31 mouse cellular contexts compared by ENCODE assay signal in the genomic region with DNA sequence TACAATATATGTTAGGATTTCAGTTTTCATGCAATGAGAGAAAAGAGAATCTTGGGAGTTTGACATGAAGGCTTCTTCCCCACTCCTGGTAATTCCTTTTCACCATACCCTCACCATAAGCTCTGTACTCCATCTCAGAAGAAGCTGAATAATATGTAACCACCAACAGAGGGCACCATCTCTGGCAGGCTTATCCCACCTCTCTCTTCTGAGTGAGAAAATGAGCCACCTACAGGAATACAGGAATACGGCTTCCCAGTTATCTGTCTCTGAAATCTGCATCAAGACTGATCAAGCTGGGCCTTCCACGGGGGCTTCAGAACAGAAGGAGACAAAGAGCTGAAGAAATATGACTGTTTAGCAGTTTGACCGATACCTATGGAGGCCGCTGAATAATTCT.
DNase-seq lines count a peak whose midpoint lies in the region; ATAC-seq and TF ChIP-seq lines count a peak whose summit lies in the region.
"Had no signal": no experiment of that assay in that cellular context is flagged by ENCODE, and none has a peak within 500 bp of the region (broad histone marks: within the 10 kb centered on the region; RNA-seq: fewer than 3 reads in every experiment).

No protein-coding gene starts in this region.

- no peaks in the 10 kb centered on the region for H3K9me3 ChIP-seq in hindbrain, postnatal 0 days (ENCODE audit: low read length)
- no peaks in the 10 kb centered on the region for H3K9me3 ChIP-seq in hindbrain, embryonic 11.5 days (ENCODE audit: control insufficient read depth, low read length)
- H3K9me3 ChIP-seq in lung, embryonic 14.5 days (ENCODE audit: low read depth, low read length): no peaks in the 10 kb centered on the region
- H3K9me3 ChIP-seq: embryonic facial prominence, embryonic 10.5 days; embryonic facial prominence, embryonic 15.5 days; forebrain, embryonic 13.5 days; heart, embryonic 10.5 days; heart, embryonic 15.5 days; limb, embryonic 12.5 days; liver, embryonic 15.5 days had no signal

- no peak for ATAC-seq in hindbrain, postnatal 0 days
- ATAC-seq in hindbrain, embryonic 11.5 days (ENCODE audit: low FRiP score): no peak
- no peak for ATAC-seq in lung, embryonic 14.5 days (ENCODE audit: insufficient read depth)
- ATAC-seq: forebrain, embryonic 13.5 days; midbrain, embryonic 16.5 days had no signal

- 90% methylated on average over 4 of the region's 4 CpGs for WGBS in hindbrain, postnatal 0 days
- 92% methylated on average over 4 of the region's 4 CpGs for WGBS in hindbrain, embryonic 11.5 days
- WGBS in lung, embryonic 14.5 days: 90% methylated on average over 4 of the region's 4 CpGs

- peak; percentile 36 for TF ChIP-seq CTCF in hindbrain, postnatal 0 days (IDR thresholded peaks at IDR 0.05; ENCODE audit: low read depth)
- peak; percentile 26; the same call in 1 of the 2 replicates for TF ChIP-seq CTCF in lung, embryonic 14.5 days (IDR thresholded peaks at IDR 0.05; ENCODE audit: low read depth)

- peak; percentile 4 for DNase-seq in hindbrain, postnatal 0 days (ENCODE audit: low spot score)
- no peak for DNase-seq in hindbrain, embryonic 11.5 days (ENCODE audit: low spot score)
- DNase-seq in lung, embryonic 14.5 days: peak; percentile 2
- no peak for DNase-seq in lung, postnatal 25 days (ENCODE audit: low spot score)
- DNase-seq in NIH3T3 (ENCODE audit: low read depth) (peak; percentile 37), R1 (ENCODE audit: low read depth, low spot score) (peak; percentile 44)
- DNase-seq in T-cell, adult 2 months (ENCODE audit: low spot score): no peak
- DNase-seq: adrenal gland, postnatal 36 days; B cell, adult 2 months; cerebellum, adult 2 months; cerebellum, postnatal 25 days; gastrocnemius, postnatal 14 days; kidney, adult 11 months; kidney, postnatal 36 days; layer of hippocampus, adult 9-11 months; right cerebral cortex, adult 18-20 months; spleen, adult 18-20 months; thymus, adult 18-20 months; thymus, postnatal 25 days had no signal

- no peak overlapping the region for H3K4me3 ChIP-seq in hindbrain, postnatal 0 days (ENCODE audit: low read length)
- no peak overlapping the region for H3K4me3 ChIP-seq in hindbrain, embryonic 11.5 days (ENCODE audit: low read depth, low read length)
- no peak overlapping the region for H3K4me3 ChIP-seq in lung, embryonic 14.5 days (ENCODE audit: low read depth, low read length)
- H3K4me3 ChIP-seq: embryonic facial prominence, embryonic 10.5 days; embryonic facial prominence, embryonic 15.5 days; forebrain, embryonic 13.5 days; heart, embryonic 10.5 days; heart, embryonic 15.5 days; hindbrain, embryonic 12.5 days; limb, embryonic 12.5 days; liver, embryonic 15.5 days; myocyte; neural tube, embryonic 12.5 days had no signal

- no peaks in the 10 kb centered on the region for H3K27me3 ChIP-seq in hindbrain, postnatal 0 days (ENCODE audit: insufficient read depth, low read length)
- H3K27me3 ChIP-seq in hindbrain, embryonic 11.5 days (ENCODE audit: control insufficient read depth, insufficient read depth, low read length): no peaks in the 10 kb centered on the region
- no peaks in the 10 kb centered on the region for H3K27me3 ChIP-seq in lung, embryonic 14.5 days (ENCODE audit: insufficient read depth, low read length)
- H3K27me3 ChIP-seq: embryonic facial prominence, embryonic 15.5 days; forebrain, embryonic 13.5 days; heart, embryonic 15.5 days; hindbrain, embryonic 12.5 days; limb, embryonic 12.5 days; liver, embryonic 15.5 days; neural tube, embryonic 12.5 days had no signal

- no peak overlapping the region for H3K4me2 ChIP-seq in hindbrain, postnatal 0 days (ENCODE audit: low read depth, low read length)
- H3K4me2 ChIP-seq in hindbrain, embryonic 11.5 days (replicated peaks; ENCODE audit: low read depth, low read length): no peak overlapping the region
- H3K4me2 ChIP-seq in lung, embryonic 14.5 days: no peak overlapping the region
- H3K4me2 ChIP-seq: embryonic facial prominence, embryonic 15.5 days; forebrain, embryonic 13.5 days; heart, embryonic 15.5 days; hindbrain, embryonic 12.5 days; limb, embryonic 12.5 days; liver, embryonic 15.5 days; neural tube, embryonic 12.5 days had no signal

- no peak overlapping the region for H3K27ac ChIP-seq in hindbrain, postnatal 0 days
- H3K27ac ChIP-seq in hindbrain, embryonic 11.5 days (ENCODE audit: low read depth, low read length): no peak overlapping the region
- no peak overlapping the region for H3K27ac ChIP-seq in lung, embryonic 14.5 days (ENCODE audit: low read depth)
- H3K27ac ChIP-seq: embryonic facial prominence, embryonic 10.5 days; embryonic facial prominence, embryonic 15.5 days; forebrain, embryonic 13.5 days; heart, embryonic 10.5 days; heart, embryonic 15.5 days; hindbrain, embryonic 12.5 days; limb, embryonic 12.5 days; liver, embryonic 15.5 days; macrophage; neural tube, embryonic 12.5 days had no signal

- no peak overlapping the region for H3K9ac ChIP-seq in hindbrain, postnatal 0 days (replicated peaks; ENCODE audit: low read length)
- H3K9ac ChIP-seq in hindbrain, embryonic 11.5 days (ENCODE audit: low read depth, low read length): no peak overlapping the region
- H3K9ac ChIP-seq in lung, embryonic 14.5 days: no peak overlapping the region
- H3K9ac ChIP-seq: embryonic facial prominence, embryonic 15.5 days; forebrain, embryonic 13.5 days; heart, embryonic 15.5 days; hindbrain, embryonic 12.5 days; limb, embryonic 12.5 days; liver, embryonic 15.5 days; neural tube, embryonic 12.5 days had no signal

- H3K4me1 ChIP-seq in hindbrain, postnatal 0 days (ENCODE audit: insufficient read depth, low read length): no peaks in the 10 kb centered on the region
- H3K4me1 ChIP-seq in hindbrain, embryonic 11.5 days (replicated peaks; ENCODE audit: control insufficient read depth, insufficient read depth, low read length): no peaks in the 10 kb centered on the region
- H3K4me1 ChIP-seq in lung, embryonic 14.5 days (ENCODE audit: insufficient read depth): no peaks in the 10 kb centered on the region
- H3K4me1 ChIP-seq: embryonic facial prominence, embryonic 10.5 days; embryonic facial prominence, embryonic 15.5 days; forebrain, embryonic 13.5 days; heart, embryonic 10.5 days; heart, embryonic 15.5 days; hindbrain, embryonic 12.5 days; limb, embryonic 12.5 days; liver, embryonic 15.5 days; neural tube, embryonic 12.5 days had no signal

- H3K36me3 ChIP-seq in hindbrain, postnatal 0 days (ENCODE audit: insufficient read depth, low read length): no peaks in the 10 kb centered on the region
- H3K36me3 ChIP-seq in hindbrain, embryonic 11.5 days (ENCODE audit: control insufficient read depth, insufficient read depth, low read length): no peaks in the 10 kb centered on the region
- no peaks in the 10 kb centered on the region for H3K36me3 ChIP-seq in lung, embryonic 14.5 days (ENCODE audit: insufficient read depth)
- H3K36me3 ChIP-seq: embryonic facial prominence, embryonic 10.5 days; embryonic facial prominence, embryonic 15.5 days; heart, embryonic 10.5 days; heart, embryonic 15.5 days; hindbrain, embryonic 12.5 days; limb, embryonic 12.5 days; liver, embryonic 15.5 days; neural tube, embryonic 12.5 days had no signal

Comparison
In these comparisons a context has a peak if more than half of its experiments do, and no peak if none do; other contexts are left out.
1. DNase-seq: peak in hindbrain, postnatal 0 days (single experiment), lung, embryonic 14.5 days (single experiment), NIH3T3 (single experiment) and R1 (single experiment); none in hindbrain, embryonic 11.5 days (single experiment), lung, postnatal 25 days (single experiment) and T-cell, adult 2 months (single experiment).